Mouse (Mus musculus) gastrocnemius, postnatal 36 days (tissue): ENCODE results near the gene Dock10. TPM values are rescaled to one million over a fixed set of nuclear protein-coding genes. Genes with fewer than 3 reads are reported as not detected.

Experiments used
- DNase-seq, 2 experiments: peaks; one replicate each; pipeline ENCODE4 v3.0.0; 2022
- intact Hi-C: fragments of 180-260 bp; cut with DNase I; formaldehyde crosslinking; loops from one replicate; pipeline ENCODE4 v1.15.1; 2025
- total RNA-seq, 2 experiments: library from RNA; stranded (reverse); gene quantifications; 2 replicates each; pipeline ENCODE4 v1.2.3; 2021

Dock10 gene
- total RNA-seq, 2 experiments from 2014 or later: 2.7 to 3.5 TPM

GRCm38 (mm10) chr1:80661506-80662402 lies 96.6 kb downstream of the Dock10 start:
- DNase-seq: no peak
- intact Hi-C loops: no loop called here

GRCm38 (mm10) chr1:80659465-80660245 lies 98.7 kb downstream of the Dock10 start:
- intact Hi-C loops: no loop called here
- DNase-seq: no peak

GRCm38 (mm10) chr1:80656389-80656788 lies 101.9 kb downstream of the Dock10 start:
- DNase-seq: no peak
- intact Hi-C loops: no loop called here

GRCm38 (mm10) chr1:80655854-80656253 lies 102.5 kb downstream of the Dock10 start:
- no peak for DNase-seq
- intact Hi-C loops: no loop called here

GRCm38 (mm10) chr1:80655195-80655594 lies 103.1 kb downstream of the Dock10 start:
- no peak for DNase-seq
- intact Hi-C loops: no loop called here

GRCm38 (mm10) chr1:80654177-80654576 lies 104.2 kb downstream of the Dock10 start:
- intact Hi-C loops: no loop called here
- no peak for DNase-seq

- no peak for DNase-seq
- intact Hi-C loops: no loop called here
Measured at GRCm38 (mm10) chr1:80652803-80653202, 105.5 kb downstream of the Dock10 start.

- DNase-seq: no peak
- intact Hi-C loops: no loop called here
Measured at GRCm38 (mm10) chr1:80652083-80652482, 106.2 kb downstream of the Dock10 start.

GRCm38 (mm10) chr1:80646602-80647001 lies 111.7 kb downstream of the Dock10 start:
- intact Hi-C loops: no loop called here
- no peak for DNase-seq

- intact Hi-C loops: no loop called here
- no peak for DNase-seq
Measured at GRCm38 (mm10) chr1:80643866-80644451, 114.4 kb downstream of the Dock10 start.

- no peak for DNase-seq
- intact Hi-C loops: no loop called here
Measured at GRCm38 (mm10) chr1:80641832-80642231, 116.5 kb downstream of the Dock10 start.

GRCm38 (mm10) chr1:80641288-80641687 lies 117.0 kb downstream of the Dock10 start:
- DNase-seq: no peak
- intact Hi-C loops: no loop called here

- no peak for DNase-seq
- intact Hi-C loops: no loop called here
Measured at GRCm38 (mm10) chr1:80639553-80639952, 118.8 kb downstream of the Dock10 start.

- intact Hi-C loops: no loop called here
- DNase-seq: peak; percentile 17 to 25
Measured at GRCm38 (mm10) chr1:80637214-80637705, 121.1 kb downstream of the Dock10 start.

- no peak for DNase-seq
- intact Hi-C loops: no loop called here
Measured at GRCm38 (mm10) chr1:80635825-80636224, 122.5 kb downstream of the Dock10 start.

GRCm38 (mm10) chr1:80633536-80633935 lies 124.8 kb downstream of the Dock10 start:
- no peak for DNase-seq
- intact Hi-C loops: no loop called here

- intact Hi-C loops: no loop called here
- DNase-seq: no peak
Measured at GRCm38 (mm10) chr1:80630179-80631149, 127.9 kb downstream of the Dock10 start.

GRCm38 (mm10) chr1:80628054-80628453 lies 130.3 kb downstream of the Dock10 start:
- intact Hi-C loops: no loop called here
- DNase-seq: no peak

- intact Hi-C loops: no loop called here
Measured at GRCm38 (mm10) chr1:80626800-80627199, 131.5 kb downstream of the Dock10 start.

GRCm38 (mm10) chr1:80625371-80625770 lies 133.0 kb downstream of the Dock10 start:
- DNase-seq: no peak

More at GRCm38 (mm10) chr1:80626800-80627199, 131.5 kb downstream of the Dock10 start:
- DNase-seq: no peak

More at GRCm38 (mm10) chr1:80625371-80625770, 133.0 kb downstream of the Dock10 start:
- intact Hi-C loops: no loop called here
